Mouse (Mus musculus): ENCODE measurements at regions not wholly inside any gene's neighbourhood (a gene's known extent, or its start where the extent isn't known, plus 50 kb on each side); places are given as distances from the start of the nearest gene placed in this dataset.

- peak; percentile 69 for DNase-seq
These were observed 145.0 kb upstream of the Cxadr start for GRCm38 (mm10) chr16:78156138-78156875.

- no peak for DNase-seq
These were observed 147.2 kb upstream of the Cxadr start for GRCm38 (mm10) chr16:78153899-78154605.

- DNase-seq: no peak
These were observed 157.1 kb upstream of the Cxadr start for GRCm38 (mm10) chr16:78144146-78144545.

DNA sequence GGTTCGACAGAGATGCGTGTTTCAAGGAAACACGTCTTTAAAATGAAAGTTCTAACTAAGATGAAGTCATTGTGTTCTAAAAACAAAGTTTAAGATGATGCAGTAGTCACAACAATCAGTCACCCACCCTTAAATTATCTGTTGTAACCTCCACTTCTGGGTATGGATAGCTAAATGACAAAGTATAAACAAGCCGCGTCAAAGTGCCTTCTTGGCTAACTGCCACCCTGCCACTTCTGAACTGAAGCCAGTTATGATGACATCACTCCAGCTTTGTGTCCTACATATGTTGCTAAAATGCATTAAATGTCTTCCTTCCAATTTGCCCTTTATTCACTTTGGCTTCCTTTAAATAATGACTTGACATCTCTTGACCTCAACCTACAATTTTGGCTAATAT is 165.8 kb upstream of the Cxadr start:
- no peak for DNase-seq

DNA sequence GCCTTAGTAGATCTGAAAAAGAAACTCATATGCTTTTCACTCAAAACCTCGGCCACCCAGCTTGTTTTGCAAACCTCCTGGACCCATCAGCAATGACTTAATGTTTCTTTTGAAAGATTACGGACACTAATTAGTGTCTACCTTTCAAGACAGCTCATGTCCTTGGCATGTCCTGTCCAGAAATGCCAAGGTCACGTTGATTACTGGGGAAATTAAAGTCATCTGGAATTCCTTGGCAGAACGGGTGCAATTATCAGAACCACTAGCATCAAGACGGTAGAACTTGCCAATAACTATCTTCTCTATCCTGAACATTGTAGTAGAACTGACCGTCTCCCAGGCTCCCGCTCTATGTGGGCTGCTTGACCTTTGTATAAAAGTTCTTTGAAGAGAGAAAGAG is 166.8 kb upstream of the Cxadr start:
- no peak for DNase-seq

GRCm38 (mm10) chr16:78121668-78122067 is 179.6 kb upstream of the Cxadr start:
- no peak for DNase-seq

GRCm38 (mm10) chr16:78120346-78120899 is 180.9 kb upstream of the Cxadr start:
- DNase-seq: no peak

DNA sequence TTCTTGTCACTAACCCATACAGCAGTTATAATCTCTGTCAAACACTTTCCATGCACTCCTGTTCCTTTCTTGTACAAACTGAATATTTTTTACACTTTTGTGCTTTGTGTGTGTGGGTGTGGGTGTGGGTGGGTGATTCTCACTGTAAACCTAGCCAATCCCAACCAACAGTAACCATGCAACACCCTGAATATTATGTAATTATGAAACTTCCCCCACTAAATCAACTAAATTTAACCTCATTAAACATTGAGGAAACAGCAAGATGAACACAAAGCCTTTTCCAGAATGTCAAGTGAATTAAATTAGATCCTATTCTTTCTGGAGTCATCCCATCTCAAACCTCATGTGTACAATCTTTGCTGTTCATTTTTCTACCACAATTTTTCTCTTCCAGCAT is 197.0 kb upstream of the Cxadr start:
- peak; percentile 57 for DNase-seq

DNA sequence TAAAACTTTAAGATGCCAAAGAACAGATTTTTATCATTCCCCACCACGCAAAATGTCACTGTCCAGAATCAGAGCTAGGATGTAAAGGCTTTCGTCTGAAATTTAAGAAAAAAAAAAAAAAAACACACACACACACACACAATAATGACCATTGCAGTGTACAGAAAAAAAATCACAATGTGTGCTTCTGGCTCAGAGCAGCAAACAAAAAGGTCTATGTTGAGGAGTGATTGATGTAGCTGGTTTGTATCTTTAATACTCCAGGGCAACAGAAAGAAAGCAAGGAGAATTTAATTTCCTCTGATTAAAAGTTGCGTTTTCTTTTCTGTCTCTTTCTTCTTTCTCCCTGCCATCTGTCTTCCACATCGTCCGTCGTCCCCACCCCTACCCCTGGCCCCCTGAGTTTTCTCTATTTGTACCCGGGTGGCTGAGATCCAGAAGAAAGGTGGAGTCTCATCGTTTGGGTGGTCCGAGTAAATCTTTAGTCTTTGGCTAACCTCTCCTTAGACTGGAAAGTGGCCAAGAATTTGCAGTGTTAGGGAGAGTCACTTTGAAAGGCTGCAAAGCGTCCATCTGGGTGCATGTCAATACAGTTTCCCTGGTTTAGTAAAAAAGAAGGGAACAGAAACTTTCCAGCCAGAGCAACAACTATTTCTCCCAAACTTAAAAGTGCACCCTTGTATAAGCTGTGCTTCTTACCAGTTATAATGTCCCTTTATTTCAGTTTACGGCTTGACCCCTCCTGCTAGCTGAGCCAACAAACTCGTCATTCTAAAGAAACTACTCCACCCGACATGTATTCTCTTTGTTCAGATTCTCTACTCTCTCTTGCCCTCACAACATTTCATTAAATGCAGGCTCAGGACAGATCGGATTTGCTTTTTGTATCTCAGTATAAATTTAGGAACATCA is 199.6 kb upstream of the Cxadr start:
- no peak for DNase-seq

DNA sequence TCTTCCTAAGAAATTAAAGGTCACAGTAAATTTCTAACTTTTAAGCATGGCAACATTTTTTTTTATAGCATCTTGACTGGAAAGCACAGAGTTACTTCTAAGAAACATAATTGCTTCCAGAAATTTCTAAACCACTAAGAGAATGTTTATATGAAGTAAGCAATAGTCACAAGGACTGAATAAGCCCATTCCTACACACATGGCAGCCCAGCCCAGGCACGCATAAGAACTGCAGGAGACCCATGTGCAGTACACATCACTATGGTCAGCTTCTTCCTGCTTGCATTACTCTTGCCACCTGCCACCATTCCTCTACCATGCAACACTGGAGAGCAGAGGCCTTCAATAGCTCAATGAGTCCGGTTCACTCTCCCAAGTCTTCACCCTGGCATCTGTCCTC is 201.4 kb upstream of the Cxadr start:
- DNase-seq: no peak

DNA sequence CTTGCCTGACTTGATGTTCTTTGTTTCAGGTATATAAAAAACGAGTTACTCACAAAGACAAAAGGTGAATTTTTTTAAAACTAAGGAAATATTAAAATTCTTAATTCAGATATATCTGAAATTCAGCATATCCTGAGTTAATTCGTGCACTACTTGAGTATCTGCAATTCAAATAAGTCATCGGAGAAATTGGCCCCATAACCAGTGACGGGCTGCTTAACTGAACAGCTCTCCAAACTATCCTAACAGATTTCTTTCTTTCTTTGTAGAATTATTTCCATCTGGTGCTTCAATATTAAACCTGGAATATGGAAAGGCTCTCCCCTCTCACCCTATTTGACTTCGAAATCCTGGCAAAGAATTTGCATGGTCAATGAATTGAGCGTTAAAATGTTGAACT is 202.2 kb upstream of the Cxadr start:
- no peak for DNase-seq

DNA sequence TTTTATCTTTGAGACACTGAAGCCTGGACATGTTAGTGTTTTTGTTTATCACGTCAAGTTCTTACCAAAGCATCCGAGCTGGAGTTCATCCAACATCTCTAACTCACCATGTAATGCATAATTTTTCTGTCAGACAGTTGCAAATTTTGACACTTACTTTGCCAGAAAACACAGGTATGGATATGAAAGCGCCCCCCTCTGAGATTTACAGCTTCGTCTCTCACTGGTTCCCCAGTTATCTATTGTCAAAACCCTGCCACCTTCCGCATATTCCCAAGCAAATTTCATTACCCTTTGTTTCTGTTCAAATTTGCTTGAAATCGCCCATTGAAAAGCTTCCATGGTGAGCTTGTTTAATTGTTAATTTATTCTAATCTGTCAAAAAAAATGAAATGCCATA is 202.7 kb upstream of the Cxadr start:
- DNase-seq: no peak

DNA sequence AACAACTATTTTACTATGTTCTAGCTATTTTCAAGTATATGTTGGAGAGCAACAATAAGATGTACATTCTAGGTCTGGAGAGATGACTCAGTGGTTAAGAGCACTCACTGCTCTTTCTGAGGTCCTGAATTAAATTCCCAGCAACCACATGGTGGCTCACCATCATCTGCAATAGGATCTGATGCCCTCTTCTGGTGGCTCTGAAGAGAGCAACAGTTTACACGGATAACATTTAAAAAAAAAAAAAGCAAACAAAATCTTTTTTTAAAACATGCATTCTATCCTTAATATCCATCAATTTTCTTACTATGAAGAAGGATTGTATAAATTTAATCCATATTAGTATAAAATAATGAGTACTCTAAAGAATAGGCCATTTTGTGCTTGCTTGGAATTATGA is 204.7 kb upstream of the Cxadr start:
- DNase-seq: no peak

- DNase-seq: no peak
These were observed 211.1 kb upstream of the Cxadr start for GRCm38 (mm10) chr16:78090155-78090554.

GRCm38 (mm10) chr16:78067532-78068118 is 233.7 kb upstream of the Cxadr start:
- DNase-seq: no peak

- DNase-seq: no peak
These were observed 240.8 kb upstream of the Cxadr start for GRCm38 (mm10) chr16:78060516-78060915.

GRCm38 (mm10) chr16:78057549-78057948 is 243.7 kb upstream of the Cxadr start:
- no peak for DNase-seq

- no peak for DNase-seq
These were observed 249.2 kb upstream of the Cxadr start for GRCm38 (mm10) chr16:78052133-78052532.

DNA sequence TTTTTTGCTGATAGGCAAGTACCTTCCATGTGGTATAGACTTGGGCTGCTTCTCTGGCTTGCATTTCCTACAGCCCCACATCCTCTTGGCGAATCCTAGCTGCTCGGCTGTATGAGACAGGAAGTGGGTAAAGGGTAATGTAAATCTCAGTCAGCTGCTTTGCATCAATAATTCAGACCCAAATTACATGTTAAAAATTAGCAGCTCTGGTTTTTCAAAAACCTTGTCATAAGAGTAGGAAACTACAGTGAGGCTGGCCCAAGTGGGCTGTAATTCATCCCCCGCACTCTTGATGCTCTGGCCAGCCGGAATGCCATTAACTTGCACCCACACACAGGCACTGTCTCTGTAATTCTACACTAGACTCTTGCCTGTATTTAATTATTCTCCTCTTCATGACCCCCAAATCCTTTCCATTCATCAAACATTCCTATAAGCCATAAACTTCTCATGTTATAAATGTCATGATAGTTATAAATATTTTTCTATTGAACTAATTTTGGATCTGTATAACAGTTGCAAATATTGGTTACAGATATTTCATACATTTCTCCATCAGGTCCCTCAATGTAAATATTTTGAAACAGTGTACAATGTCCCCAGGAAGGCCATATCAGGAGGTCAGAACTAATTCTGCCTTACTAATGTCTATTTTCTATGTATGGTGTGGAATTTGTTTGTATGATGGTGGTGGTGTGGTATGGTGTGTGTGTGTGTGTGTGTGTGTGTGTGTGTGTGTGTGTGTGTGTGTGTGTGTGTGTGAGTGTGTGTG is 261.0 kb upstream of the Cxadr start:
- DNase-seq: no peak

- no peak for DNase-seq
These were observed 281.5 kb upstream of the Cxadr start for GRCm38 (mm10) chr16:78019605-78020285.

- DNase-seq: no peak
These were observed 285.9 kb upstream of the Cxadr start for GRCm38 (mm10) chr16:78015401-78015800.

All from layer of hippocampus, adult 9-11 months (tissue).